Mouse (Mus musculus) olfactory bulb, adult 2 months (tissue): Measurements from ENCODE around the gene Gm28308.

Experiments used
- CTCF ChIP-seq: fragments of 200-500 bp; IDR thresholded peaks from 2 replicates; pipeline ENCODE4 v1.5.1; 2012; ENCODE audit warnings: low read depth, mild to moderate bottlenecking, low read length, moderate library complexity; ENCODE audit not compliant: insufficient read depth
- POLR2A ChIP-seq: fragments of 200-500 bp; IDR thresholded peaks from 2 replicates; pipeline ENCODE4 v1.6.1; 2012; ENCODE audit warnings: mild to moderate bottlenecking, low read depth, low read length, moderate library complexity; ENCODE audit not compliant: insufficient read depth

DNA sequence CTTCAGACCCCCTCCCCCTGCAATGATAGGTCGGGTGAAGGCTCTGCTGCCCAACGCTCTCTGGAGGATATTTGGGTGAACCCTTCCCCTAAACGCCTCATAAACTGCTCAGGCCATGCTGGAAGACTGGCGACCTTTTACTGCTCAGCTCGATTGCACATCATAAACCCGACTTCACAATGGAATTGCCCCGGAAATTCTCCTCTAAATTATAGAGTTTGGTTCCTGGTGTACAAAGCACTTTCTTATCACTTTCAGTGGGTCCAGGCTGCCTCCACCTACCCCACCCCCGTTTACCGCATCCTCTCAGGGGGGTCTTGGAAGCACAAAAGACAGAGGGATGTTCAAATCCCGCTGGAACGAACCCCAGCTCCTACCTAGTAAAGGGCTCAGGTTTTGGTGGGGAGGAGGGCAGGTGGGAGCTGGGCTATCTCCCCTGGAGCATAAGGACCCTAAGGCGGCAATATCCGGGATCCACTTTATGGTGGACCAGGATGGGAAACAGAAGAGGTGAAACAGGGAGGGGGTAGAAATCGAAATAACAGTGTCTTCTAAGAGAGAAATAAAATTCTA, 5.6 kb upstream of the Gm28308 start:
- TF ChIP-seq CTCF, result no peak
- no peak for TF ChIP-seq POLR2A
